Mouse (Mus musculus) kidney, postnatal 10 days (tissue): ENCODE measurements around the gene Acsm1.

Experiments
- DNase-seq: peaks from one replicate; pipeline ENCODE4 v3.0.0; 2021; ENCODE audit warnings: mixed read lengths

Acsm1 gene

DNA sequence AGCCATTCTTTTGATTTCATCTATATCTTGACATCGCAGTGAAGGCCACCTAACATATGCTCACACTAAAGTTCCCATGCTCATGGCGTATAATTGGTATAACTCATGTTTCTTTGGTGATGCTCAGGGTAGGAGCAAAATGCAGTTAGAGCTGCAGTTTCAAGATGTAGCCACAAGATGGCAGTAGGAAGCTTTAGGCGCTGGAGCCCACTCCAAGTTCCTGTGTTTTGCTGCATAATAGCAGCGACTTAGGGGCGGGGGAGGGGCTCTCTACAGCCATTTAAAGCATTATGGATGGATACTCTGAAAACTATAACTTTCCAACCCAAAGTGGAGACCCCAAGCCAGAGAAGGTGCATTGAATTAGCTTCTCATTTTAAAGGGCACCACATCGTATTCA, 66.6 kb downstream of the Acsm1 start:
- DNase-seq: peak; percentile 56

DNA sequence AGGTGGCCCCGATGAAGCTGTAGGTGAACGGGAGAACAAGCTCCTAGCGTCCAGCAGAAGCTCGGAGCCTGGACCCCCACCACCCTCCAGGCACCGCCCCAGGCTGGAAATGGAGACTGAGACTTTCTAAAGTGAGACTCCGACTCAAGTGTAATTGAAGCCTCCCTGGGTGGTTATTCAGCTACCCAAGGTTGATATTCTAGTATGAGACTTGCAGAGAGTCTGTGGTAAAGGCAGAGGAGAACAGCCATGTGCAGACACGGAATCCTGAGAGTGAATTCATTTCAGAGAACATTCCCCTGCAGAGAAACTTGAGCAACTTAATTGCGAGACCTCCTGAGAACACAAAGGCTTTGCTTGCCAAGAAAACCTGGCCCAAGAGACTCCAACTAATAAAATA, 73.3 kb downstream of the Acsm1 start:
- DNase-seq: no peak

GRCm38 (mm10) chr7:119682699-119683098, 75.9 kb downstream of the Acsm1 start:
- no peak for DNase-seq

DNA sequence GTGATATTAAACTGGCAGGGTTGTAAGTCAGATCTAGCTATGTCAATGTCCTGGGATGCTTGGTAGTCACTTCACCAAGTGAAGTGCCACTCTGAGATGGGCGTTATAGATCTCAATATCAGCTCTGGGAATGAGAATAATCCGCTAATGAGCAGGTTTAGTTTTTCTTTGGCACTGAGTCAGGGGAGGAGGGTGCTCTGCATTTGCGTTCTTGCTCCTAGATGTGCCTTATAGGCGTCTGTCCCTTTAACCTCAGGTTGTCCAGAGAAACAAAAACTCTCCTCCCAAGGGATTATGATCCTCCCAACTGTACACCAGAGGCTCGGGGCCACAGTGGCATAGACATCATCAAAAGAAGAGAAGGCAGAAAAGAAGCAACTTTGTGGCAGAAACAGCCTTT, 82.9 kb downstream of the Acsm1 start, which contains the start of gene Acsm4:
TSS of gene Acsm4 (plus strand) at position 301 of the 400 bp plus-strand sequence.
- no peak for DNase-seq

- DNase-seq: no peak
Measured at GRCm38 (mm10) chr7:119692302-119692701, 85.5 kb downstream of the Acsm1 start.

DNA sequence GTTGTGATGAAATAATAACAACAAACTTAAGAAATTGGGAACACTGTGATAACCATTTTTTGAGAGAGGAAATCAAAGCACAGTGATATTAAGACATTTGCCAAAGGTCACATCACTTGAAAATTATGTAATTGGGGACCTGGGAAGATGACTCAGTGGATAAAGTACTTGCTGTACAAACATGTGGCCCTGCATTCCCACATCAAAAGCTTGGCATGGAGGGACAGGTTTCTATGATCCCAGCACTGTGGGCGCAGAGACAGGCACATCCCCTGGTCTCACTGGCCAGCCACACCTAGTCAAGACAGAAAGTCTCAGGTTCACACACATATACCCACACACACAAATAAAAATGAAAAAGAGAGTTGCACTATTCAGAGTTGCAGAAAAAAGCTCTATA, 88.1 kb downstream of the Acsm1 start:
- DNase-seq: no peak
